Mouse (Mus musculus) stomach, postnatal 0 days (tissue): ENCODE results near the gene Gpam.

Source experiments
- CTCF ChIP-seq: IDR thresholded peaks from 2 replicates; pipeline ENCODE4 v1.5.1; 2016; ENCODE audit warnings: antibody characterized with exemption, low read depth, mild to moderate bottlenecking, moderate library complexity
- EP300 ChIP-seq: optimal IDR thresholded peaks from 2 replicates; pipeline ENCODE3; 2016; ENCODE audit warnings: antibody characterized with exemption

DNA sequence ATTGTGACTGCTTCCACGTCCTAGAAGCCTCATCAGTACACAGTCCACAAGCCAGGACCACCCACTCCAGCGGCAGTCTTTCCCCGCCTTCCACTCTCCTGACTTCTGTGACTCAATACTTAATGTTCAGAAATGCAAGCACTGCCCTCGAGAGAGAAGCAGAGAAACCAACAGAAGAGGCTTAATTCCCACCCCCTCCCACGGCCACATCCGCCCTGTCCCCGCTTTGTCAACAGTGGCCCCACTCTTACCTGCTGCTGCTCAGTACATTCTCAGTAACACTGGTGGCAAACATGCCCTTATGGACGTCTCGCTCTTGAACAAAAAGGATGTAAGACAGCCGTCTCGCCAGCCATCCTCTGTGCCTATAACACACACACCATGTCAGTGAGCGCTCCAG lies 36.2 kb downstream of the Gpam start:
- TF ChIP-seq CTCF (no peak), EP300 (no peak)
